Mouse (Mus musculus) right cerebral cortex, postnatal 4 days (tissue): ENCODE measurements around the gene Kcne1.

Source experiments
- DNase-seq: peaks from one replicate; pipeline ENCODE4 v3.0.0-alpha.2; 2022

The Kcne1 gene

DNA sequence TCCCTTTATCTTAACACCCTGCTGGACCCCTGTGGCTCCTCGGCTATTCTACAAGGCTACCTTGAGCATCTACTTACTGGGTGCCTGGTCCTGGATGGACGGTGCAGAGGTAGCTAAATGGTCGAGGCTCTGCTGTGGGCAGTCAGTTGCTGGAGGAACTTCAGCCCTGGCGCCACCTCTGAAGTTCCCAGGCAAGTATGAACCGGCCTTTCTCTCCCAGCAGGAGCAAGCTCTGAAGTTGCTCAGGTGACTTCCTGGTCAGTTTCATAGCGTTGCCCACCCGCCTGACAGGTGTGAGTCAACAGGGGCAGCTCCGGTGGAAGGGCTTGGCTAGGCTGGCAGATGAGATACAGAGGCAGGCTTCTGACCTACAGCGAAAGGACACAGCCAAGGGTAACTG is at the start of gene Kcne1:
Gene Kcne1, minus strand, starts transcription at position 240 of the 400 bp plus-strand sequence.
- no peak for DNase-seq

DNA sequence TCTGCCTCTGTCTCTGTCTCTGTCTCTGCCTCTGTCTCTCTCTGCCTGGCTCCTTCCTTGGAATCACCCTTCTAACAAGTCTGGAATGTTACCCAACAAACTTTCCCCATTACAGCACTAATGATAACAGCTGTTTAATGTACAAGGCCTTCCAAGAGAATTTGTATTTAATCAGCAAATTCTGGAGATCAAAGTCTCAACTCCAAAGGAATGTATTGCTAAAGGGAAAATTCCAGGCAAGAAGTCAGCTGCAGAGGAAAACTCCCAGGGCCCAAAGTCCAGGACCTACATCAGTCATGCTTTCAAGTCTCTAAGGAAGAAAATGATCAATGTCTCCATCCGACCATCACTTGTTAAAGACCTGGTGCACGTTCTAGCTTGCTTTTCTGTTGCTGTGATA is 48.6 kb upstream of the Kcne1 start:
- no peak for DNase-seq

GRCm38 (mm10) chr16:92404141-92404540 is 44.9 kb upstream of the Kcne1 start:
- DNase-seq, result no peak

DNA sequence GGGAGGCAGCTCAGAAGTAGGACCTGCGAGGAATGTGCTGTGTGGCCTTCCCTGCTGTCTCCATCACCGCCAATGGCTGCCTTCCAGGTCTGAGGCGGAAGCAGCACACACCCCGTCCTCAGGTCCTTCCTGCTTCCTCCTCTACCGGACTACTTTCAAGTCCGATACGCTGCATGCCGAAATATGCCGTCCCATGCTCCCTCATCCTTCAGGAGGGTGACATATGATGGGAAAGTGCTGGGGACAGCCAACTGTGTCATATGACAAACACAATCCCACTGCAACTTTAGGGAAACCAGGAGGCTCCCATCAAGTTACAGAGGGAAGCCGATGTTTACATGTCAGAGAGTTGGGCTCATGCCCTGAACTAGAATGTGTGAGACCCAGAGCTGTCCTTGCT is 43.8 kb upstream of the Kcne1 start:
- DNase-seq, result no peak

DNA sequence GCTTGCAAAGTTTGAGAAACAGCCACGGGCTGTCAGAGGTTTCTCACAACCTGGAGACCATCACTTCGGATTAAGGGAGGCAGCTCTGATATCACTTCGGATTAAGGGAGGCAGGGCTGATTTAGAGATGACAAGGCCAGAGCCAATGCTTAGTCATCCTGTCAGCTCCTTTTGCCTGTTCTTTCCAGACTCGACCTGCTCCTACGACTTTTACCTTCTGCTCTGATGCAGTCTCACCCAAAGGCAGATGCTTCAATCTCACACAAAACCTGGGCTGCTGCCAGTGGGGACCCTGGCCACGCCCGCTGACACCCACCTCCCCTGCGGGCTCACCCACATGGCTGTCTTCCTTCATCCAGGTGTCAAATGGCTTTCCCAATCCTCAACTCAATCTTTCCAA is 42.9 kb upstream of the Kcne1 start:
- no peak for DNase-seq

GRCm38 (mm10) chr16:92401206-92401605 is 41.9 kb upstream of the Kcne1 start:
- no peak for DNase-seq

DNA sequence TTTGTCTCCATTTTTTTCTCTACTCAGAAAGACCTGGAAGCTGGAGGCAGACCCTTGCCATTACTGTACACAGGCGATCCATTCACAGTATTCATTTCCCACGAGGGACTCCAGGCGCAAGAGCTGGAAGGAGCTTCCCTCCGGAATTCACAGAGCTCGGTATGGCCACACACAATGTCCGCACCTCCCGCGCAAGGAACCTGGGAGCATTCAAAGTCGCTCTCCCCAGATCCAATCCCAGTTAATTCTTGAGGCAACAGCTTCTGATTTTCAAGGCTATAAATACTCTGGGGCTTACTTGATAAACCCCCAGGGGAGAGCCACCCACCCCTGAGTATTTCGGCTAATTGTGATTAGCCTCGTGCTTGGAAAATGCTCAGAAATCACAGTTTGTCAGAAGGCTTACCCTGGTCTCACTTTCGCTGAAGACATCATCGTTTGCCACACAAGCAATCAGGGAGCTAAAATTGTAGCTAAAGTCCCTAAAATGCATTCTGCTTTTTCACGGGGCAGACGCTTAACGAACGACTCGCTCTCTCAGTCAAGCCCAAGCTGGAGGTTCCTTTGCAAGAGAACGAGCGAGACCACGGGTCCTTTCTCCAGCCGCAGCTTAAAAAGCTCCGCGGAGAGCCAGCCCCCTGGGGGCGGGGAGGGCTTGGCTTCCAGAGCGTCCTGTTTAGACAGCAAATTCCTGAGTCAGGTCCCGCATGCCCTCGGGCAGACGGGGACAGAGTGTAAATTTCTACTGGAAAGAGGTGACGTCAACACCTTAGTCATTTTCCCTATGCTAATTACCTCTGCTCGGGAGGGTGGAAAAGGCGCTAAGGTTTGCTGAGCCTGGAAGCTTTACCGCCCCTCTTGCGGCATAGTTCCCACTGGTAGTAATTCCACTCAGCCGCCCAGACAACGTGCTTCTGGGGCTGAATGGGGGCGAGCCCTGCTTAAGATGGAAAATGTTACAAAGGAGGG is 40.5 kb upstream of the Kcne1 start:
- peak; percentile 69 for DNase-seq

DNA sequence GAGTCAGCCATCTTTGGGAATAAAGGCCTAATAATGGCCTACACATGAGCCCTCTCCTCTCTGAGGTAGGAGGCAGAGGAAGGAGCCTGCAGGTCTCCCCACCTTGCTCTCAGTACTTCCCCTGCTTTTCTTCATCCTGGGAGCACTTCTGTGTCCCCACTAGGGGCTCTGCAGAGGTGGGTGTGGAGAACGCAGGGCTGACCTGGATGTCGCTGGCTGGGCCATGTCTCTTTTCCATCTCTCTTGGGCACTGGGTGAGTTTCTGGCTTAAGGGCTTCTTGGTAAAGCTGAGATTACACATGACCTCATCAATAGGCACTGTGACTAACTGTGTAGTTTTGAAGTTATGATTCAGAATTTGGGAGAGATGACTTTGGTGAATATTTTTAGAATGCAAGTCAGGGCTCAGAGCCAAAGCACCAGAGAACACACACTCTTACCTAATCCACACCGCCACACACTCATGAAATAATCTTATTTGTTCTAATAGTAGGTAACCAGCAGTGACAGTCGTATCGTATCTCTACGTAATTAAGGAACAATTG is 39.4 kb upstream of the Kcne1 start:
- no peak for DNase-seq

GRCm38 (mm10) chr16:92397745-92398573 is 38.7 kb upstream of the Kcne1 start:
- no peak for DNase-seq

DNA sequence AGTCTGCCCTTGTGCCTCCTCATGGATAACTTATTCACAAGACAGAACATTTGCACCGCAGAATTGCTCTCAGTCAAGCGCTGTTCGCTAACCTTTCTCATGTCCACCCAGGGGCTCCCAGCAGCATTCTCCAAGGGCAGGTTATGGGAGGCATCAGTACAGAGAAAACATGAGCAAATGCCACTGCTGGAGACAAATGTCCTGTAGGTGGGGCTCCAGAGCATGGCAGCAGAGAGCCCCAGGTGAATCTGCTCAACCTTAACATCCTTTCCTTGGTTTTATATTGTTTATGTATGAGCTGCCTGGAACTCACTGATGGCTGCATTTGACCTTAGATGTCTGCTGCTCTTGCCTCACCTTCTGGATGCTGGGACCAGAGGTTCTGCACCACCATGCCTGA is 34.5 kb upstream of the Kcne1 start:
- no peak for DNase-seq

GRCm38 (mm10) chr16:92387692-92388091 is 28.4 kb upstream of the Kcne1 start:
- no peak for DNase-seq

DNA sequence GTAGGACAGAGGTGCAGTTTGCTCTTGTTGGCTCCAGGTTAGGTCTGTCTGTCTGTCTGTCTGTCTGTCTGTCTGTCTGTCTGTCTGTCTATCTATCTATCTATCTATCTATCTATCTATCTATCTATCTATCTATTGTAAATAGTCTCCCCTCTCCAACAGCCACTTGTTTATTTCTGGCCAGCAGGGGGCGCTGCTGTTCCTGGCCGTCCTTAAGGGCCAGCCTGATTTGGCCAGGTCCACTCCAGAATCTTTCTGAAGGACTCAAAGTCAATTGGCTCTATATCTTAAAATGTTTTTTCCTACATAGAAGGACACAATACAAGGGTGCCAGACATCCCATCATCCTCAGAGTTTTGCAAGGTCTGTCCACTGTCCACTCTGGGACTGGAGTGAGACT is 25.8 kb upstream of the Kcne1 start:
- peak; percentile 72 for DNase-seq

DNA sequence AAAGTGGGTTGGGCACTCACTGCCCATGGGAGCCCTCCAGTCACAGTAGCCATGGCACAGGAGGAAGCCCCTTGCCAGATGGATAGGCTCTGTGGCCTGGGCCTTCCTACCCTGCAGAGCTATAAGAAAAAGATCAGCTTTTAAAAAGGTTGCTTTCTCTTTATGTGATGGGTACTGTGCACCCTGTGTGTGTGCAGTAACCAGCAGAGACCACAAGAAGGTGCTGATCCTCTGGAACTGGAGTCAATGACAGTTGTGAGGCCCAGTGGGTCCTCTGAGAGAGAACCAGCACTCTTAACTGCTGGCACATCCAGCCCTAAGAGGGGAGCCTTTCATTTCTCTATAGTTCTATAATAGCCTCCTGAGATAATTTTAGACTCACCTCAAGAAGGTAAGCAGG is 24.1 kb upstream of the Kcne1 start:
- no peak for DNase-seq

- peak; percentile 63 for DNase-seq
Observed at GRCm38 (mm10) chr16:92382508-92382907, 23.2 kb upstream of the Kcne1 start.

GRCm38 (mm10) chr16:92381092-92381491 is 21.8 kb upstream of the Kcne1 start:
- DNase-seq, result no peak

GRCm38 (mm10) chr16:92376976-92377375 is 17.7 kb upstream of the Kcne1 start:
- no peak for DNase-seq

- DNase-seq, result no peak
Observed at GRCm38 (mm10) chr16:92371623-92372022, 12.4 kb upstream of the Kcne1 start.

- DNase-seq, result no peak
Observed at GRCm38 (mm10) chr16:92369260-92369659, 10.0 kb upstream of the Kcne1 start.

- DNase-seq, result no peak
Observed at GRCm38 (mm10) chr16:92365477-92365876, 6.2 kb upstream of the Kcne1 start.

DNA sequence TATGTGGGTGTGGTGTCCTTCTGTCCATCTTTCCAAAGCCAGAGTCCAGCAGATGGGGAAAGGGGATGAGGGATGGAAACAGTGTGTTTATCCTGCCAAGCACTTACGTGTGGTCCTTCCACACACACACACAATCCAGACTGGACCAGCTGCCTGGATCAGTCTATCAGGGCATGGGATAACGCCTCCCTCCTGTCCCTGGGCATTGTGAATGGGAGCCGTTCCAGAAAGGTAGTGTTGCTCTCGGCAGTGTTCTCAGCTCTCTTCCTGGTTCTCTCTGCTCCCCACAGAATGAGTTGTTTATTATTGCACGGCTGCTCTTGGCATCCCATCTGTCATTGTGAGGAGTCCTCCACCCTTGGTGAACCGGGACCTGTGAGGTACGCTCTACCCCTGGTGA is 1.4 kb upstream of the Kcne1 start:
- DNase-seq, result no peak

- DNase-seq, result no peak
Observed at GRCm38 (mm10) chr16:92358734-92359133, 534 bp downstream of the Kcne1 start.

DNA sequence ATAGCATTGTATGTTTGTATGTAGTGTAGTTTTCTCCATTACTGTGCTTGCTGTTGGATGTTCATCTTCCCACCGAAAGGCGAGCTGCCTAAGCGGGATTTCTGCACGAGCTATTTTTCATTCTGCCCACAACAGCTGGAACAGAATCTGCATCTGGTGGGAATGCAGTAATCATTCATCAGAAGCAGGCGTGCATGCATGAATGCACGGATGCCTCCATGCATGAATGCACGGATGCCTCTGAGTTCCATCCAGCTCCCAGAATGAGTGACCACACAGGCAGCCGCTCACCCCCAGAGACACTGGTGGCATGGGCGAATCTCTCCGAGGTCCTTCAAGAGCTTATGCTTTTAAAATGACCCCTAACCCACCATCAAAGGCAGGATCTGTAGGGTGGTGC is 1.7 kb downstream of the Kcne1 start:
- no peak for DNase-seq

- no peak for DNase-seq
Observed at GRCm38 (mm10) chr16:92357023-92357422, 2.2 kb downstream of the Kcne1 start.

DNA sequence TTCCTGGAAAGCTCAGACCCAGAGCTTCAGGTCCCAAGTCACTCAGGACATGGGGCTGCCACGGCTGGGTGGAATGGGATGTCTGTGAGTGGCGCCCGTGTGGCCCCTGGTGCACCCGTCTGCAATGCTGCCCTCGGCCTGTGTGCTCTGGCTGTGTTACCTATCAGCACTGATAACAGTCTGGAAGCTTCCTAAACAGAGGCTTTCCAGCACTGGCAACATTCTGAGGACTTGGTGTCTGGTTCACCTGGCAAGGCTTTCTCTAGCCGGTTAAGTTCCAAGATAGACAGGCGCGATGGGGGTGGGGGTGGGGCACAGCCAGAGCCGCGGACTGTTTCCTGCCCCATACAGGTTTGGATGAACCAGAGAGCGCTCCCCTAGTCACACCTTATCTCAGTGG is 3.3 kb downstream of the Kcne1 start:
- DNase-seq, result no peak
